Mouse (Mus musculus) ovary, adult 10 weeks (tissue): Measurements from ENCODE around the gene Il34. TPM values are rescaled to one million over a fixed set of nuclear protein-coding genes. Genes with fewer than 3 reads are reported as not detected.

Experiments used
- polyA plus RNA-seq: library from polyadenylated mRNA; stranded (reverse); fragments of 350-450 nt; fragmentation: Illumina TruSeq; extraction: RNeasy Lipid Tissue Mini Kit (QIAGEN cat#74804); gene quantifications from one replicate; pipeline ENCODE4 v1.2.3, GENCODE M21; 2014

The Il34 gene
- not detected for polyA plus RNA-seq

DNA sequence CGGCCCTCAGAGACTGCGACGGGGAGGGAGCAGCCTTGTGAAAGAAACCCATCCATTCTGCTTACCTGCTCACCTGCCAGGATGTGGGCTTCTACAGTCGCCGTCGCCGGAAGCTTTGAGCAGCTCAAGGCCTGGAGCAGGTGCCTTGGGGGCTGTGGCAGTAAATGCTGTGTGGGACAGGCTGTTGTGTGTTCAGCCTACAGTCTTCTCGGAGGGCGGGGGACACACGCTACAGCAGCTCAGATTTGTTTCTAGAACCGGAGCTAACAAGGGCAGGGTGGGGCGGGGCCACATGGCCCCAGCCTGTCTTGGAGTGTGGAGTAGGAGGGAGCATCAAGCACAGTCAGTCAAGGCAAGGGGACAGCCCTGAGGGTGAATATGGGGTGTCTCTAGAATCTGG, at the start of gene Il34:
Il34 (minus strand) TSS at position 256 of the 400 bp plus-strand sequence.

DNA sequence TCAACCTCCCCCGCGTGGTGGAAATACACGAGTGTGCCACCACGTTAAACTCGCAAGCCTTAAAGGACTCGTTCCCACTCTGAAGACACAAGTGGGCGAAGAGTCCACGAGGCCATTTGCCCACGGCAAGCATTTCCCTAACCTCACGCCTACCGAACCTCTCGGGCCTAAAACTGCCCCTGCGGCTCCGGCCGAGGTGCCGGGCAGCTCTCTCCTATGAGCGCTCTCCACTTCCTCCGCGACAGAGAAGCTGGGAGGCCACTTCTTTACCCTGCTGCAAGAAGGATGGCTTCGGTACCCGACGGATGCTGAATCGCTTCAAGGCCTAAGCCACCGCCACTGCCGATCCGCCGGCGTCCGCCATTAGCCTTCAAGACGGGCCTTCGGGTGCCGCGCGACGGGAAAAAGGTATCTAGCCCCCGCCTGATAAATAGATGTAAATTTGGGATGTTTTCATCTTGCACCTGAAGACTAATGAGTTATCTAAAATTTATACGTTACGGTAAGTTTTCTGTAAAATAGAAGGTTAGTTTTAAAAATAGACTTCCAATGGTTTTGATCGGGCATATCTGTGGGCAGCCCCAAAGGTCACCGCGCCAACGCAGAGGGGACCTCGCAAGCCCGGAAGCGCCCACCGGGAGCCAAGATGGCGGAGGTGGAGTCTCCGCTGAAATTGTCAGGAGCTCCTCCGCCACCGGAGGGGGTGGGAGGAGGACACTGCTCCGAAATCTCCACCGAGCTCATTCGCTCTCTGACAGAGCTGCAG, 40.9 kb upstream of the Il34 start, which contains the start of the genes Cog4 and Sf3b3:
Cog4 (plus strand) TSS at position 196 of the 766 bp plus-strand sequence.
Sf3b3 (minus strand) TSS at position 383 of the 766 bp plus-strand sequence.

DNA sequence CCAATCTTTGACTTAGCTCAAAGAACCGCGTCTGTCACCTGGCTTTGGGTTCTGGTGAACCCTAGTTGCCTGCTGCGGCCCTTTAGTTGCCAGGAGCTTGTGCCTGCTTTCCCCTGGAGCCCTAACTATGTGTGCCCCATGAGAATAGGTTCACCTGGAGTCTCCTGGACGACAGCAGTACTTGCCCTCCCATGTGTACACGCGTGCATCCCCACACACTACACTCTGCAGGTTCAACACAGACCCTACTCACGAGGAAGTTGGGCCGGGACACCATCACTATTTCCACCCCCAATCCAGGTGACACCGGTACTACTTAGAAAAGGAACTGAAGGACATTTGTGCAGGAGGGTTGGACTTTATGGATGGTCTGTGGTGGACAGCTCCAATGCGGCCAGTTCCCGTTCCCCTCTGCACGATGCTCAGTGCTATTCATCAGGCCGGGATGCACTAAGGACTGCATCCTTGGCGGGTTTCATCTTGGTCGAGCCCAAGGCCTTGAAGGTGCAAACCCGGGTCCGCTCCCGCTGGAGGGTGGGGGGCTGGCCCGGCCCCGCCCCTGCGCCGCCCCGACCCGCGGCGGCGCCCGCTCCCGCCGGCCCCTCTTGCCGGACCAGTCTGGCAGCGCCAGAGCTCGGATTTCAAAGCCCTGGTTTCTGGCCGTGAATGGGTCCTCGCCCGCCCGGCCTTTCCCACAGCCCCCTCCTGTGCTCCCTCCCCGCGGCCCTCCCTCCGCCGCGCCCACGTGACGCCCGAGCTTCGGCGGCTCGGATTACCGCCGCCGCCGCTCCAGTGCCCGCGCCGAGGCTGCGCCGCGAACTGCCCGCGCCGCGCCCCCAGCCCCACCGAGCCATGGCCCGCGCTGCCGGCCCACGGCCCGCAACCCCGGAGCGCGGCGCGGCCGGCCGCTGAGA, 84.8 kb downstream of the Il34 start, which contains the start of gene Mtss1l:
Mtss1l (plus strand) TSS at position 792 of the 914 bp plus-strand sequence.

Other genes with a start within 250 kb of the Il34 start
- gene Vac14, start 187.3 kb downstream of the Il34 start, polyA plus RNA-seq: 3.5 TPM
- gene Mtss1l, start 84.4 kb downstream of the Il34 start, polyA plus RNA-seq: 3.6 TPM
- 11.5 TPM for gene Cog4, start 40.7 kb upstream of the Il34 start, polyA plus RNA-seq
- 111 TPM for gene Sf3b3, start 40.9 kb upstream of the Il34 start, polyA plus RNA-seq
- gene Fuk, start 96.6 kb upstream of the Il34 start, polyA plus RNA-seq: 1.2 TPM
- gene St3gal2, start 114.0 kb upstream of the Il34 start, polyA plus RNA-seq: 16.9 TPM
- 28.1 TPM for gene Ddx19a, start 191.9 kb upstream of the Il34 start, polyA plus RNA-seq
- gene Ddx19b, start 225.8 kb upstream of the Il34 start, polyA plus RNA-seq: 11.6 TPM
- gene Aars, start 227.2 kb upstream of the Il34 start, polyA plus RNA-seq: 11.3 TPM